Mouse (Mus musculus) neural tube, embryonic 13.5 days (tissue): ENCODE data around the gene Galnt6. TPM values are rescaled to one million over a fixed set of nuclear protein-coding genes. Genes with fewer than 3 reads are reported as not detected.

Experiments
- ATAC-seq: fragments of 200-750 bp; cut with Nextera tagmentation; 2 replicates; pipeline ENCODE4 v1.8.0; 2017; ENCODE audit warnings: low read depth, mild to moderate bottlenecking, moderate TSS enrichment, moderate library complexity
- H3K27ac ChIP-seq: fragments of 300-500 bp; sonication (generic); replicated peaks from 2 replicates; pipeline ENCODE4 v1.5.1; 2015; ENCODE audit warnings: moderate library complexity, mild to moderate bottlenecking, inconsistent platforms
- H3K27me3 ChIP-seq: fragments of 300-500 bp; sonication (generic); 2 replicates; pipeline ENCODE4 v1.6.1; 2015; ENCODE audit warnings: mild to moderate bottlenecking, inconsistent platforms
- H3K36me3 ChIP-seq: fragments of 300-500 bp; sonication (generic); 2 replicates; pipeline ENCODE4 v1.6.1; 2015; ENCODE audit warnings: mild to moderate bottlenecking, inconsistent platforms
- H3K4me1 ChIP-seq: fragments of 300-500 bp; sonication (generic); replicated peaks from 2 replicates; pipeline ENCODE4 v1.6.1; 2015; ENCODE audit warnings: inconsistent platforms
- H3K4me2 ChIP-seq: fragments of 300-500 bp; sonication (generic); 2 replicates; pipeline ENCODE4 v1.6.1; 2015; ENCODE audit warnings: inconsistent platforms, mild to moderate bottlenecking, moderate library complexity
- H3K4me3 ChIP-seq: fragments of 300-500 bp; sonication (generic); 2 replicates; pipeline ENCODE4 v1.5.1; 2015; ENCODE audit warnings: mild to moderate bottlenecking, inconsistent platforms
- H3K9ac ChIP-seq: fragments of 300-500 bp; sonication (generic); 2 replicates; pipeline ENCODE4 v1.6.1; 2015; ENCODE audit warnings: moderate library complexity, mild to moderate bottlenecking, inconsistent platforms
- H3K9me3 ChIP-seq: fragments of 300-500 bp; sonication (generic); 2 replicates; pipeline ENCODE4 v1.6.1; 2016; ENCODE audit warnings: inconsistent platforms
- WGBS: fragments of 180-500 bp; shearing (Covaris S2); methylation state at CpG from one replicate; pipeline ENCODE4 v1.1.7; 2015; 5-methylcytosine and 5-hydroxymethylcytosine counted together
- polyA plus RNA-seq: library from polyadenylated mRNA; unstranded; fragments of >200 nt; fragmentation: Nextera tagmentation; extraction: Ambion mirVana; gene quantifications from 2 replicates; pipeline ENCODE4 v1.2.1, GENCODE M21; 2015

Galnt6 gene
- polyA plus RNA-seq, 1 experiment from 2014 or later: 0.38 TPM

DNA sequence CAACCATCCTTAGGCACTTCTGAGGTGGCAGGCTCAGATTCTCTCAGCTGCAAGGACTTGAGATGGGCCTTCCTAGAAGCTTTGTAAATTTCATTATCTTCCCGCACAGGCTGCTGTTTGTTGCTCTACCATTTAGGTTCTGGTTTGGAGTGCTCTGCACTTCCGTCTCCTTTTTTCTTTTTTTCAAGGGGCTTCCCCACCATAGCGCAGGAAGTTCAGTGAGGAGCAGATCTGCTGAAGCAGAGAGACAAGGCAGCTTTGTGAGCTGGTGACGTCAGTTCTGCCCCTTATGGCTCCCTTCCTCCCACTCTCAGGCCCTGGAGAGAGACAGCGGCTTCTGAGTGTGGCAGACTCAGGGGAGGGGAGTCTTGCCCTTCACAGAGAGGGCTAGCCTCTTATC is 3.4 kb upstream of the Galnt6 start:
- no peak overlapping the region for H3K4me3 ChIP-seq
- peaks cover 11% of the 10 kb centered on the region for H3K4me1 ChIP-seq
- H3K27me3 ChIP-seq: peaks cover 47% of the 10 kb centered on the region
- ATAC-seq: no peak
- no peaks in the 10 kb centered on the region for H3K36me3 ChIP-seq
- 33% methylated on average over 5 of the region's 5 CpGs for WGBS
- H3K9ac ChIP-seq: no peak overlapping the region
- H3K27ac ChIP-seq: no peak overlapping the region
- H3K9me3 ChIP-seq: no peaks in the 10 kb centered on the region
- H3K4me2 ChIP-seq: no peak overlapping the region

DNA sequence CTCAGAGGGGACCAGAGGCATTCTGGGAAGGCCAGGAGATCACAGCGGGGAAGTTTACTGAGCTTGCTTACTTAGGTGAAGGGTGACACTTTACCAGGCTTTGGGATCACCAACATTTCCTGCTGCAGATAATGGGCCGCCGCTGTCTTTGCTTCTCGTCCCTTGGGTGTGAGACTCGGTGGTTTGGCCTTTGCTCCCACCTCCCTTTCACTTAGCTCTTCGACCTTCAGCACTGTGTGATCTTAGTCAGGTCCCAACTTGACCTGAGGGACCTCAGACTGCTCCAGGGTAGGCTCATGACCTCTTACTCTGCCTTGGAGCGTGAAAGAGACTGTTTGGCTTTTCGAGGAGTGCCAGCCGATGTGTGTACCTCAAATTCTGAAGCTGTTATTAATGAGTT is 1.9 kb upstream of the Galnt6 start:
- H3K27ac ChIP-seq: no peak overlapping the region
- no peaks in the 10 kb centered on the region for H3K36me3 ChIP-seq
- H3K27me3 ChIP-seq: peaks cover 58% of the 10 kb centered on the region
- H3K9me3 ChIP-seq: no peaks in the 10 kb centered on the region
- no peak for ATAC-seq
- no peak overlapping the region for H3K4me3 ChIP-seq
- no peak overlapping the region for H3K9ac ChIP-seq
- 57% methylated on average over 9 of the region's 9 CpGs for WGBS
- no peak overlapping the region for H3K4me2 ChIP-seq
- peaks cover 11% of the 10 kb centered on the region for H3K4me1 ChIP-seq

DNA sequence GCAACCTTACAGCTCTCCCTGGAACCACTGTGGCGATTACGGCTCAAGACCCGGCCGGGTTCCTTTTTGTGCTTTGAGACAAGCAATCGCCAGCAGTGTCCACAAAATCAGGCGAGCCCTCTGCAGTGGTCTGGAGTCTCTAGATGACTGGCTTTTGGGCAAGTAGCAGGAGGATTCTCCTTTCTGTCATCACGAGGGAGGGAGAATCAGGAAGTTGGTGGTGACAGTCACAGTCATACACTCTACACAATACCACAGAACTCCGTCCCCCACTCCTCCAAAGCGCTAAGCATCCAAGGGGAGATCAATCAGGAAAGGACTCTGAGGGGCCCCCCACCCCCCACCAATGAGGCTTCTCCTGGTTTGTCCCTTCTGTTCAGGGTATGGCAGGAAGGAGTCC is 590 bp downstream of the Galnt6 start:
- 24% methylated on average over 9 of the region's 9 CpGs for WGBS
- Histone ChIP-seq H3K9ac (peak overlapping the region; percentile 50; the same call in 1 of the 2 replicates), H3K27ac (no peak overlapping the region), H3K27me3 (peaks cover 58% of the 10 kb centered on the region), H3K36me3 (no peaks in the 10 kb centered on the region), H3K4me1 (peaks cover 11% of the 10 kb centered on the region), H3K4me3 (peak overlapping the region; percentile 36), H3K9me3 (no peaks in the 10 kb centered on the region), H3K4me2 (peak overlapping the region; percentile 60)
- no peak for ATAC-seq

DNA sequence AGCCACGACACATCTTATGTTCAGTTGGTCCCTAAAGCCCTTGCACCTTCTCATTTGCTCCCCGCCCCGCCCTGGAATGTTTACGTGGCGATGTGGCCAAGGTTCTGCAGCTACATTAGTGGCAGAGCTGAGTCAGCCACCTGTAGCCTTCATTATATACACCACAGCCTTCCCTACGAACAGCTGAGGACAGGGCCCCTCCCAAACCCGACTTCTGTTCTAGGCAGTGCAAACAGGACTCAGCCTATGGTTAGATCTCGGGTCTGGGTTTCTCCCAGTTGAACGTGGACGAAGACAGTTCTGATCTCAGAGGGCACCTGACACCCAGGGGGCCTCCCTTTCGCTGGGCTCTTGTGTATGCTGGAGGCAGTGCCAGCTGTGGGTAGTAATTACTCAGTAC is 1.3 kb downstream of the Galnt6 start:
- Histone ChIP-seq H3K4me2 (no peak overlapping the region), H3K9ac (no peak overlapping the region), H3K27ac (no peak overlapping the region), H3K4me1 (peaks cover 11% of the 10 kb centered on the region), H3K27me3 (peaks cover 58% of the 10 kb centered on the region), H3K4me3 (no peak overlapping the region), H3K9me3 (no peaks in the 10 kb centered on the region), H3K36me3 (no peaks in the 10 kb centered on the region)
- ATAC-seq: no peak
- WGBS: 85% methylated on average over 11 of the region's 11 CpGs

DNA sequence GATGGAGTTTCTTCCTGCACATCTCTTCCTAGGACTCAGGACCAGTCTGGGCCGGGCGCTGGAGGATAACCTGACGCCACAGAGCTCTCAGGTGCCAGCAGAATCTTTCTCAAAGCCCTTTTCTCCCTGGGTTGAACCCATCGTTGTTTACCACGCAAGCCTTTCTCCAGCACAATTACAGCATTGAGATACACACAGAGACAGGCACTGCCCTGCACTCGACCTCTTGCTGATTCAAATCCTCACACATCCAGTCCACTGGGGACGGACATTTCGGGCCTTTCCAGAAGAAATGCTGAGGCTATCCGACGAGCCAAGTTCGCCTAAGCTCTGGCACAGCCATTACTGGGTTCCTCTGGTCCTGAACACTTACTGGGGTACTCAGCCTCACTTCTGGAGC is 2.5 kb downstream of the Galnt6 start:
- 82% methylated on average over 11 of the region's 11 CpGs for WGBS

DNA sequence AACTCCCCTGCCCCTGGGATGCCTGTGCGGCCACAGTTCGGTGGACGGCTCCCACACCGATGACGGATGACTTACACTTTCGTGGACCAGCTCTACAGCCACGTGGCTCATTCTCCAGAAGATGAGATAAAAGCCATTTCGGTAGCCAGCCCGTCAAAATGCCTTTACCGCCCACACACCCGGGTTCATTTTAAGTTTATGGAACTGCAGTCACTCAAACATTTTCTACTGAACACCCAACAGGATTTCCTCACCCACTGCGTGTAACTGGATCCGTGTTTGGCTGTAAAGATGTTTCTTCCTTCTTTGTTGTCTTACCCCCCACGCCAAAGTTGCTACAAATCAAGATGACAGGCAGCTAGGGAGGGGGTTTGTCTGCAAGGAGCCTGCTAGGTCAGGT is 5.7 kb downstream of the Galnt6 start:
- no peak for ATAC-seq
- H3K27ac ChIP-seq: no peak overlapping the region
- no peaks in the 10 kb centered on the region for H3K9me3 ChIP-seq
- H3K36me3 ChIP-seq: no peaks in the 10 kb centered on the region
- H3K9ac ChIP-seq: no peak overlapping the region
- H3K4me2 ChIP-seq: no peak overlapping the region
- WGBS: 77% methylated on average over 14 of the region's 14 CpGs
- no peak overlapping the region for H3K4me3 ChIP-seq
- H3K4me1 ChIP-seq: no peaks in the 10 kb centered on the region
- peaks cover 20% of the 10 kb centered on the region for H3K27me3 ChIP-seq

More for the DNA sequence above, 2.5 kb downstream of the Galnt6 start:
- Histone ChIP-seq H3K36me3 (no peaks in the 10 kb centered on the region), H3K27me3 (peaks cover 52% of the 10 kb centered on the region), H3K4me3 (no peak overlapping the region), H3K9me3 (no peaks in the 10 kb centered on the region), H3K27ac (no peak overlapping the region), H3K9ac (no peak overlapping the region), H3K4me1 (peaks cover 11% of the 10 kb centered on the region), H3K4me2 (no peak overlapping the region)
- no peak for ATAC-seq

DNA sequence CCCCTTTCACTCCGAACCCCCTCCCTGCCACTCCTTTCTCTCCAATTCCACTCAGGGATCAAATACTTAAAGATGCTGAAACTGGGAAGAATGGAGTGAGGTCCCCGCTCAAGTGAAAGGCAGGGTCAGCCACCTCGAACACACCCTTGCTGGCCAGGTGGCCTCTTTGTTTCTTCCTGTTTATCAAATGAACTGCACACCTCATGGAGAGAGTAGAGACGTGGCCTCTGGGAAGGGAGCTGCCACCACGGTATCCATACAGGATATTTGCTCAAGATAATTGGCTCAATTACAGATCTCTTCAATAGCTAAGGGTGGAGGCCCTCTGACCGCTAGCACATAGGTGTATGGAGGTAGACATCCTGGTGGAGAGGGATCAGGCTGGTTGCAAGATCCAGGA is 6.6 kb downstream of the Galnt6 start:
- Histone ChIP-seq H3K27me3 (peaks cover 11% of the 10 kb centered on the region), H3K36me3 (no peaks in the 10 kb centered on the region), H3K4me3 (no peak overlapping the region), H3K27ac (no peak overlapping the region), H3K9ac (no peak overlapping the region), H3K4me1 (no peaks in the 10 kb centered on the region), H3K9me3 (no peaks in the 10 kb centered on the region), H3K4me2 (no peak overlapping the region)
- WGBS: 81% methylated on average over 6 of the region's 6 CpGs
- no peak for ATAC-seq

DNA sequence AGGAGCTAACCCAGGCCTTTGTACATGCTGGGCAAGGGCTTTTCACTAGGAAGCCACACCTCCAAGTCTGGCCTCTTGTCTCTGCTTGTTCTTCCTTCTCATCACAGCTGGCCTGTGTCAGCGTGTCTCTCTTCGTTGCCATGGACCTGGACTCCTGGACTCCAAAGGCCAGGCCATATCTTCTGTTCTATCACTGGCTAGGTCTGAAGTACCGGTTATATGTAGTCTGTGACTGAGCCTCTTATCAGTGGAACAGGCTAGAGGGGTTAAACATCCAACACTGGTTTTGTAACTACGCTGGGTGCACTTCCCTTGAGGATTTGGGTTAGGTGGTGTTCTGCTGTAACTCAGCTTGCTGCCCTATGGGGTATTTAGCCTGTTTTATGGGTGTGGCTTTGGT is 7.2 kb downstream of the Galnt6 start:
- H3K4me1 ChIP-seq: no peaks in the 10 kb centered on the region
- no peaks in the 10 kb centered on the region for H3K9me3 ChIP-seq
- no peak for ATAC-seq
- 65% methylated on average over 4 of the region's 4 CpGs for WGBS
- H3K27me3 ChIP-seq: peaks cover 5% of the 10 kb centered on the region
- no peaks in the 10 kb centered on the region for H3K36me3 ChIP-seq
- no peak overlapping the region for H3K4me3 ChIP-seq
- H3K4me2 ChIP-seq: no peak overlapping the region
- H3K27ac ChIP-seq: no peak overlapping the region
- H3K9ac ChIP-seq: no peak overlapping the region

DNA sequence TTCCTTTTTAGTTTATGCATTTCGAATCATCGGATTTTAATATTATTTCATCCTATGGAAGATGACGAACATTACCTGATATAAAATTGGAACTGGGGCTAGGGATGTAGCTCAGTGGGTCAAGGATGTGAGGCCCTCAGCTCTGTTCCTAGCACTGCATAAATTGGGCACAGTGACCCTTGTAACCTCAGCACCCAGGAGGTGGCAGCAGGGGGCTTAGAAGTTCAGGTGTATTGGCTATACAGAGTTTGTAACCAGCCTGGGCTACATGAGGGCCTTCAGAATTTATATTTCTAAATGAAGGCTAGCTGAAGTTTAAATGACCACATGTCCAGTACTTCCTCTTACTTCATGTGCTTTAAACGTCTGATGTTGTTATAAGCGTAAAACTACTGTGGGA is 7.7 kb downstream of the Galnt6 start:
- no peaks in the 10 kb centered on the region for H3K27me3 ChIP-seq
- 94% methylated on average over 5 of the region's 5 CpGs for WGBS
- no peak overlapping the region for H3K27ac ChIP-seq
- H3K4me1 ChIP-seq: no peaks in the 10 kb centered on the region
- H3K9me3 ChIP-seq: no peaks in the 10 kb centered on the region
- no peaks in the 10 kb centered on the region for H3K36me3 ChIP-seq
- H3K9ac ChIP-seq: no peak overlapping the region
- ATAC-seq: no peak
- H3K4me3 ChIP-seq: no peak overlapping the region
- H3K4me2 ChIP-seq: no peak overlapping the region

DNA sequence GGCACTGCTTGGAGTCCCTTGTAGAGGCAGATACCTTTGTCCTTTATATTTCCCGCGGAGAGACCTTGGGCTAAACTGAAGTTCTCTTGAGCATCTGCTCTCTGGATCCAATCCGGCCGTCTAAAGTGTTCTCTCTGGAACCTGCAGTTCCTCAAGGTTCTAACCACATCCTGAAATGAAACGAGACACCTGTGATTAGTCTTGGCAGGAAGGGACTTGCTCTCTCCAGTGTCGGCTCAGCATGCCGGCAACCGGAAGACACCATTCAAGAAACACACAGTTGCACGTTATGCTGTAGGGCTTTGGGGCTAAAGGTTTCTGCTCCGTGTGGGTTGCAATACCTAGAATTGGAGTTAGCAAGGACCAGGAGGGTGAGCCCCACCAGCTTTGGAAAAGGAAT is 9.1 kb downstream of the Galnt6 start:
- Histone ChIP-seq H3K4me2 (no peak overlapping the region), H3K9ac (no peak overlapping the region), H3K36me3 (no peaks in the 10 kb centered on the region), H3K4me3 (no peak overlapping the region), H3K9me3 (no peaks in the 10 kb centered on the region), H3K27me3 (no peaks in the 10 kb centered on the region), H3K27ac (no peak overlapping the region), H3K4me1 (no peaks in the 10 kb centered on the region)
- 85% methylated on average over 10 of the region's 10 CpGs for WGBS
- no peak for ATAC-seq

DNA sequence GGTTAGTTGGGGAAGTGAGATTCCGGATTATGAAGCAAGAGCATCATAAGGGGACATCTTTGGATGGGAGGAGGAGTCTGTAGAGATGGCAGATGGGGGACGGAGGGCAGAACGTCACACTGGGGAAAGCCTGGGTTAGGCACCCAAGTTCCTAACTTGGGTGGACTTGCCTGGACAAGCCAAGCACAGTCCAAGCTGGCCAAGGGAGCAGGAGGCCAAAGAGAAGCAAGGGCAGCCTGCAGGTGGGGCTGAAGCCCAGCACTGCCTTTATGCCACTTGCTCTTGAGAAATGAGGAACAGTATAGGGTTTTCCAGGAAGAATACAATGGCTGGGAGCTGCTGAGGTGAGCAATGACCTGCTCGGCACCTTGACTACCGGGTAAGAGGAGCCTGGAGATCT is 10.0 kb downstream of the Galnt6 start:
- H3K9ac ChIP-seq: no peak overlapping the region
- no peaks in the 10 kb centered on the region for H3K4me1 ChIP-seq
- H3K27me3 ChIP-seq: no peaks in the 10 kb centered on the region
- H3K9me3 ChIP-seq: no peaks in the 10 kb centered on the region
- no peak overlapping the region for H3K4me2 ChIP-seq
- 93% methylated on average over 5 of the region's 5 CpGs for WGBS
- no peak overlapping the region for H3K4me3 ChIP-seq
- no peak for ATAC-seq
- H3K27ac ChIP-seq: no peak overlapping the region
- no peaks in the 10 kb centered on the region for H3K36me3 ChIP-seq

DNA sequence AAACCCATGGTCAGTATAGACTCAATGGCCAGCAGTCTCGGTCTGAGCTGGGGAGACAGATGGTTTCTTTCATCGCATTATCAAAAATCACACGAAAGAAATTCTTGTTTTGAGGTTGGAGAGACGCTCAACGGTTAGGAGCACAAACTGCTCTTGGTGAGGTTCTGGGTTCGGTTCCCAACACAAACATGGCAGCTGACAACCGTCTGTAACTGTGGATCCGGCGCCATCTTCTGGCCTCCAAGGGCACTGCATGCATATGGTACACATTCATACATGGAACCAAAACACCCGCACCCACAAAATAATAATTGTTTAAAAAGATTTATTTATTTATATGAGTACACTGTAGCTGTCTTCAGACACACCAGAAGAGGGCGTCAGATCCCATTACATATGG is 10.6 kb downstream of the Galnt6 start:
- Histone ChIP-seq H3K4me3 (no peak overlapping the region), H3K4me2 (no peak overlapping the region), H3K27me3 (no peaks in the 10 kb centered on the region), H3K27ac (no peak overlapping the region), H3K9ac (no peak overlapping the region), H3K9me3 (no peaks in the 10 kb centered on the region), H3K36me3 (no peaks in the 10 kb centered on the region), H3K4me1 (no peaks in the 10 kb centered on the region)
- no peak for ATAC-seq
- 80% methylated on average over 11 of the region's 11 CpGs for WGBS

DNA sequence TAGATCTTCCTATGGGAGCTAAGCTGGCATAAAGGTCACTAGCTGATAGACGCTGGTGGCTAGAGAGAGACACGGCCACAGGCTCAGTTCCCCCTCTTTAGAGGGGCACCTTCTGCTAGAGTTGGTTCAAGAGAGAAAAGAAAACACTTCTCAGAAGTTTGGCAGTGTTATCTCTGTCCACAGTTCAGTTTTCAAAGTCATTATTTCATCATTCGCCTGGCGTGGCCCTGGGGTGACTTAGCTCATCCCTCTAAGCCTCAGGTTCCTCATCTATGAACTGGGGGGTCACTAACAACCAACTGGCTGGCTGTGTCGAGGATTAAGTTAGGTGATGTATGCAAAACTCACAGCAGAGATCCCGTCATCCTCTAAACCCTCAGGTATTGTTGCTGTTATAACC is 11.2 kb downstream of the Galnt6 start:
- no peak overlapping the region for H3K9ac ChIP-seq
- no peaks in the 10 kb centered on the region for H3K36me3 ChIP-seq
- no peak overlapping the region for H3K4me3 ChIP-seq
- WGBS: 87% methylated on average over 6 of the region's 6 CpGs
- H3K27ac ChIP-seq: no peak overlapping the region
- no peaks in the 10 kb centered on the region for H3K9me3 ChIP-seq
- no peak for ATAC-seq
- H3K4me1 ChIP-seq: no peaks in the 10 kb centered on the region
- no peaks in the 10 kb centered on the region for H3K27me3 ChIP-seq
- H3K4me2 ChIP-seq: no peak overlapping the region
